Mouse (Mus musculus) liver, postnatal 0 days (tissue): ENCODE measurements around the gene Sp2.

Experiments used
- CTCF ChIP-seq: sonication (generic); IDR thresholded peaks from 2 replicates; pipeline ENCODE4 v1.5.1; 2016; ENCODE audit warnings: antibody characterized with exemption, low read depth
- EP300 ChIP-seq: IDR thresholded peaks from 2 replicates; pipeline ENCODE4 v1.6.1; 2016; ENCODE audit warnings: antibody characterized with exemption, low read depth, mild to moderate bottlenecking

GRCm38 (mm10) chr11:96925469-96926148, 57.1 kb downstream of the Sp2 start:
- TF ChIP-seq CTCF (no peak), EP300 (no peak)
